Mouse (Mus musculus) cortical plate, adult 2 months (tissue): Measurements from ENCODE around the gene H2-Aa. TPM values are rescaled to one million over a fixed set of nuclear protein-coding genes. Genes with fewer than 3 reads are reported as not detected.
A peak's percentile ranks its signal among the peaks of the same experiment; 100 is the strongest.
"Not testable (repeated sequence)": the region's sequence is repeated elsewhere in the genome, so short reads cannot be mapped to it uniquely, and the experiment has no call there.

Source experiments
- H3K27ac ChIP-seq: fragments of 200-500 bp; 2 replicates; pipeline ENCODE4 v1.5.1; 2012; ENCODE audit warnings: low read length, control low read depth, inconsistent platforms; ENCODE audit not compliant: insufficient read depth
- H3K4me1 ChIP-seq: fragments of 200-500 bp; 2 replicates; pipeline ENCODE4 v1.6.1; 2011; ENCODE audit warnings: low read length; ENCODE audit not compliant: control insufficient read depth, insufficient read depth
- H3K4me3 ChIP-seq: fragments of 200-500 bp; 2 replicates; pipeline ENCODE4 v1.5.1; 2011; ENCODE audit warnings: mild to moderate bottlenecking, low read length, control low read depth; ENCODE audit not compliant: insufficient read depth
- CTCF ChIP-seq: fragments of 200-500 bp; IDR thresholded peaks from 2 replicates; pipeline ENCODE4 v1.5.1; 2011; ENCODE audit warnings: mild to moderate bottlenecking, control low read depth, low read length; ENCODE audit not compliant: insufficient read depth; ENCODE audit errors: extremely low read depth
- POLR2A ChIP-seq: fragments of 200-500 bp; IDR thresholded peaks from 2 replicates; pipeline ENCODE4 v1.6.1; 2011; ENCODE audit warnings: mild to moderate bottlenecking, low read length, control low read depth; ENCODE audit not compliant: insufficient read depth; ENCODE audit errors: extremely low read depth
- polyA plus RNA-seq: library from polyadenylated mRNA; depleted of rRNA; stranded (reverse); fragments of >200 nt; gene quantifications from 2 replicates; pipeline ENCODE4 v1.2.3, GENCODE M21; 2012; rRNA removed

H2-Aa gene
- polyA plus RNA-seq: 2.8 and 2.9 TPM in 2 replicates

DNA sequence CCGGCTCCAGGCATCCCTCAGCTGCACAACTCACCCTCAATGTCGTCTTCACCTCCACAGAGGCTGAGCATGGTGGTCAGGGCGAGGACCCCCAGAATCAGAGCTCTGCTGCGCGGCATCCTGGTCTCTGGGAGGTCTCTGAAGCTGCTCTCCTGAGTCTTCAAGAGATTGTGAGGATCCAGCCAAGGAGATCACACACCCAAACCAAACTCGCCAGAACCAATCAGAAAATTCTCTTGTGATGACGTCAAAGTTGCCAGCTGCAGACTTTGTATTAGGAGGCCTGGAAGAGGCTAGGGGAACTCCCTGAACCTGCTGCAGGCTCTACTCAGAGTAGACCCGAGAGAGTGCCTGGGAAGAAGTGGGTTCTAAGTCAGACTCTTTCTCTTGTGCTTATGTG, at the start of gene H2-Aa:
Gene H2-Aa, minus strand, starts transcription at position 176 of the 400 bp plus-strand sequence.
- no peak for TF ChIP-seq POLR2A
- no peak for TF ChIP-seq CTCF
- no peak within 1 kb of the TSS for H3K27ac ChIP-seq
- H3K4me1 ChIP-seq: no peaks in the 10 kb centered on the region
- H3K4me3 ChIP-seq: no peak within 1 kb of the TSS

DNA sequence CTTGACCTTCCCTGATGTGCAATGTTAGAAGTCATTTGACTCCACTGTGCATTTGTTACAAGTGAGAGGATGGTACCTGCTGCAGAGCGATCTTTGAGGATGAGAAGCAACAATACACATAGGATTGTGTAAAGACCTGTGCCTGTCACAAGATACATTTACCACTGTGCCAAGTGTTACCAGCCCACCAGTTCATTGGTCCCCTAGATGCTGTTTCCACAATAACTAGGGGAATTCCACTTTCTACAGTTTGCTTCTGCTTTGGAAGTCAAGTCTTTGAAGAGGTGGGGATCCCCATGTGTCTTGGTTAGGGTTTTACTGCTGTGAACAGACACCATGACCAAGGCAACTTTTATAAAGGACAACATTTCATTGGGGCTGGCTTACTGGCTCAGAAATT, 43.6 kb upstream of the H2-Aa start:
- no peak overlapping the region for H3K4me3 ChIP-seq
- H3K4me1 ChIP-seq: no peaks in the 10 kb centered on the region
- H3K27ac ChIP-seq: no peak overlapping the region
- TF ChIP-seq CTCF: no peak

DNA sequence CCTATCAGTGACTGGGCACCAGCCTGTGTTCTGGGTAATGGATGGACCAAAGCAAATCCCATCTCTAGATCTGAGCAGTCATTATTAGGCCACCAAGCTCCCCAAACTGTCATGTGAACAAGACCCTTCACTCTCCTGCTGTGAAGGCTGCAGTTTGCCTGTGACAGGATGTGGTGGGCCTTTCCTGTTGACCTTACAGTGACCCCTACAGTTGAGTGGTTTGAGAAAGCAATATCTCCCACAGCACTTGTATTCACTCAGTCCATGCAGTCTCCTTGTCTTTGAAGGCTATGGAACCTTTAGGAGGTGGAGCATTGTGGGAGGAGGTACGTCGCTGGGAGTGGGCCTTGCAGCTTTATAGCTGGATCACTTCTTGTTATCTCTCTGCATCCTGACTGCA, 42.2 kb upstream of the H2-Aa start:
- Histone ChIP-seq H3K4me3 (no peak overlapping the region), H3K4me1 (no peaks in the 10 kb centered on the region), H3K27ac (no peak overlapping the region)
- no peak for TF ChIP-seq CTCF
- no peak for TF ChIP-seq POLR2A

DNA sequence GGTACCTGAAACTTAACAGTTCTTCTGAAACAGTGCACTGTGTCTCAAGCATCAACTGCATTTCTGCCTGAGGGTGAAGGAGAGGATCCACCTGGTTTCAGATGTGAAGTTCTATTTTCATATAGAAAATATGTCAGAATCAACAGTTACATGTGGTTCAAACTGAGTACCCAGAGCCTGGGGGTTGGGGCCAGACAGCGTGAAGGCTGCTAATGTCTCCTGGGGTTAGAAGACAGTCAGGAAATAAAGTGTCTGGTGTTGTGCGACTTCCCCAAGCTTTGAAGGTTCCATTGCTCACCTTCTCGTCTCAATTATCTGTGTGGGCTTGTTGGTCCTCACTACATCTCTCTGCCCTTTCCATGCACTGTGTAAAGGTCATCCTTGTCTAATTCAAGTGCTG, 38.8 kb upstream of the H2-Aa start:
- Histone ChIP-seq H3K4me3 (no peak overlapping the region), H3K4me1 (no peaks in the 10 kb centered on the region), H3K27ac (no peak overlapping the region)
- TF ChIP-seq CTCF (no peak), POLR2A (no peak)

DNA sequence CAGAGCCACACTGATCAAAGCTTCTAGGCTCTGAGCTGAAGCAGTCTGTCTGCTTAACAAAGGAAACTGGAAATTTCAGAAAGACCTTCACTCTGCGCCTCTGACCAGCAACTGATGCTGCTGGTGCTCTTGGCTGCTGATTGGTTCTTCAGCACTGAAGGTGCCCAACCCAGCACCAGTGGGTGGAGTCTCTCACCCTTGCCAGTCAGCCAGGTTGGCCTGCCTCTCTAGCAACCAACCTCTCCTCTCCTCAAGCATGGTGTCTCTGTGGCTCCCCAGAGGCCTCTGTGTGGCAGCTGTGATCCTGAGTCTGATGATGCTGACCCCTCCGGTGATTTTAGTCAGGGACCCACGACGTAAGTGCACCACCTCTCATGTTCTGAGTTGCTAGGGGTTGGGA, 37.8 kb upstream of the H2-Aa start, which contains the start of gene H2-Eb2:
Gene H2-Eb2, plus strand, starts transcription at position 230 of the 400 bp plus-strand sequence.
- Histone ChIP-seq H3K4me3 (no peak within 1 kb of the TSS), H3K4me1 (no peaks in the 10 kb centered on the region), H3K27ac (no peak within 1 kb of the TSS)
- no peak for TF ChIP-seq CTCF
- TF ChIP-seq POLR2A: no peak

DNA sequence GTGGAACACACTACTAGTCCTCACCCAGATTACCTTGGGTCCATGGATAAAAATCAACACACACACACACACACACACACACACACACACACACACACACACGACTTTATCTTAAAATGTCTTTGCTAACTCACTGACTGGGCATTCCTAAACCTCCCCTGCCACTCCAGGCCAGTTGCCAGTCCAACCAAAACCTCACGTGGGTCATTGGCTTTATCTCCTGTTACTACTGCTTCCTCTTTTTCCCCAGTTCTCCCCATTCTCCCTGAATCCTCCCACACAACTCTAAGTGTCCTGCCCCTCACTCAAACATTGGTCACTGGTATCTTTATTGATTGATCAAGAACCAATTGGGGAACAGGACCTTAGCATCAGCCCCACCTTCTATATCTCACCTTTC, 29.7 kb upstream of the H2-Aa start:
- H3K27ac ChIP-seq: no peak overlapping the region
- H3K4me3 ChIP-seq: no peak overlapping the region
- no peaks in the 10 kb centered on the region for H3K4me1 ChIP-seq
- no peak for TF ChIP-seq POLR2A
- TF ChIP-seq CTCF: no peak

DNA sequence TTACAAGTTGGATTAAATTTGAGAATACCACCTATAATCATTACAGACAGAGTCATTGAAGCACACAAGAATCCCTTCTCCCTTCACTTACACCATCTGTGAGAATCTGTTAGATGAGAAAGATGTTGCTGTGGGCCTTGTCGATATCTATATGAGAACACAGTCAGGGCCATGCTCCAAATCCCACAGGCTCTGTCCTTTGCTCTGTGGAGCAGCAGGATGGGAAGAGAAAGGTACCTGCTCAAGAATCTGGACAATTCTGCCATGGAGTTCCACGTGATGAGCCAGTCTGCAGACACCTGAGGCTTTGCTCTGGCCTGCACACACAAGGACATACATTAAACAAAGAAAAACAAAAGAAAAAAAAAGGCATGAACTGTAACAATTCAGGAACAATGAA, 29.1 kb upstream of the H2-Aa start:
- no peak overlapping the region for H3K4me3 ChIP-seq
- no peak for TF ChIP-seq CTCF
- H3K27ac ChIP-seq: no peak overlapping the region

DNA sequence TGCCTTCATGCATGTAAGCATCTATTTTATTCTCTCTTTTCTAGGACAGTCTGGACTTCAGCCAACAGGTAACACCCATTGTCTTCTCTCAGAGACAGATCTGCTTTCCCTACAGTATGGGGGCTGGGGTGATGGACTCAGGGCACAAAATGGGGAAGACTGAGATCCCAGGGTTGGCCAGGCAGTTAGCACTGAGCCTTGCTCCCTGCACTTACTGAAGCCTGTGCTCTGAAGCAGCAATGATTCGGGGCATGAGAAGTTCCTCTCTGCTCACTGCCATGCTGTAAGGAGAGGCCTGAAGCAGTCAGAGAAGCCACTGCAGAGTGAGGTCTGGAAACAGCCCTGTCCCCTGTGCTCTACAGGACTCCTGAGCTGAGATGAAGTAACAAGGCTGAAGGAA, 27.9 kb upstream of the H2-Aa start:
- TF ChIP-seq POLR2A: no peak
- no peak for TF ChIP-seq CTCF
- no peaks in the 10 kb centered on the region for H3K4me1 ChIP-seq

More for the DNA sequence above, 29.1 kb upstream of the H2-Aa start:
- H3K4me1 ChIP-seq: no peaks in the 10 kb centered on the region

DNA sequence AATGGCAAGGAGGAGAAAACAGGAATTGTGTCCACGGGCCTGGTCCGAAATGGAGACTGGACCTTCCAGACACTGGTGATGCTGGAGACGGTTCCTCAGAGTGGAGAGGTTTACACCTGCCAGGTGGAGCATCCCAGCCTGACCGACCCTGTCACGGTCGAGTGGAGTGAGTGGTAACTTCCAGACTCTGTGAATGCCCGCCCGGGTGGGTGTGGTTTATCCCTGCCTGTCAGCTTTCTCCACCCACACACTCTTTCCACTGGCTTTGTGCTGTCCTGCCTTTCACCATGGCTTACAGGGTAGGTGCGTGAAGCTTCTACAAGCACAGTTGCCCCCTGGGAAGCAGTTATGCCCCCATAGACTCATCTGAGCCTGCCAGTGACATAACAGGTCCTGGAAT, 26.7 kb upstream of the H2-Aa start:
- Histone ChIP-seq H3K4me3 (no peak overlapping the region), H3K27ac (no peak overlapping the region), H3K4me1 (no peaks in the 10 kb centered on the region)
- TF ChIP-seq POLR2A (no peak), CTCF (no peak)

More for the DNA sequence above, 27.9 kb upstream of the H2-Aa start:
- Histone ChIP-seq H3K27ac (no peak overlapping the region), H3K4me3 (no peak overlapping the region)

DNA sequence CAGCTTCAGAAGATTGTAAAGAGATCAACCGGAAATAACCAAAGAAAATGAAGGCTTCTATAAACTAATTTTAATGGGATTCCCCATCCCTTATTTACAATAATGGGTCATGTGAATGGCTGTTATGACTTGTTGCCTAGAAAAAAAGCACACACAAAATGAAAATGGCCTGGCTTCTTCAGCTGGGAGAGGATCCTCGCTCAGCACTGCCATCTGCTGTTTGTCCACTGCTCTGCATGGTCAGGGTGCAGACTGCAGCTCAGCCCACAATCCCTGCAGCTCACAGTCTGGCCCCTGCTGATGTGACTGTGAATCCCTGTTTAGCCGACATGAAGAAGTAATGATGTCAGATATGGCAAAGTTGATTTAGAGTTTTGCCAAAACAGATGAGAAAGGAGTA, 25.8 kb upstream of the H2-Aa start:
- H3K4me1 ChIP-seq: no peaks in the 10 kb centered on the region
- no peak overlapping the region for H3K4me3 ChIP-seq
- H3K27ac ChIP-seq: no peak overlapping the region
- TF ChIP-seq CTCF (peak; percentile 91), POLR2A (no peak)

DNA sequence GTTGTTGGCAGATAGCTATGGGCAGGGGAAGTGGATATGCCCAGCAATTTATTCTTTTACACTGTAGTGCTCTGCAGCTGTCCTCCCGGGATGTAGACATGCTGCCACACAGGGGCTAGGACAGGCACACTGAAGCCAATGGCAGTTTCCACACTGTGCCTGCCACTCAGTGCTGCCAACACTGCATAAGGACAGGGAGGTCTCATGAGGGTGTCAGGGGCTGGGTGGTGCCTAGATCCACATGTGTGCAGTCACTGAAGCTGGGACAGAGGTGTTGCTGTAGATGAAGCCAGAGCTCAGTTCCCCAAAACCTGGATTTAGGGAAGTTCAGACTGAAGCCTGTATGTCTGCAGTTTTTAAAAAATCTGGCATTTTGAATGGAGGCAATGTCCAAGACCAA, 24.6 kb upstream of the H2-Aa start:
- Histone ChIP-seq H3K4me1 (no peaks in the 10 kb centered on the region), H3K27ac (no peak overlapping the region), H3K4me3 (no peak overlapping the region)
- no peak for TF ChIP-seq POLR2A
- TF ChIP-seq CTCF: no peak

DNA sequence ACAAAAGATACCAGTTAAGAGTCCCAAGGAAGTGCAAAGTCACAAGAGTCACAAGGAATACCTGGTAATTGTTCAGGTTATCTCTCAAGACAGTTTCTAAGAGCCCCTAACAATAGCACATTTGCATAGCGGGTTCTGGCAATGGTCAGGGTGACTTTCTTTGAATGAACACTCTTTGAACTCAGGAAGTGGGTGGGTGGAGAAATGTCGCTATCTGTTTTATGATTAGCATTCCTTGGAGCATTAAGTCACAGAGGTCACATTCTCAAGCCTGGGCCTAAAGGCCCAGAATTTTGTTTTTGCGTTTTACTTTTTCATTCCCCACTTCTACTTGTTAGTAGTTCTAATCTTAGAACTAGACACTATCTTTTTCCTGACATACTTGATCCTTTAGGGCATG, 22.9 kb upstream of the H2-Aa start:
- not testable (repeated sequence) for H3K27ac ChIP-seq, H3K4me3 ChIP-seq, H3K4me1 ChIP-seq
